Mouse (Mus musculus) heart, adult 2 months (tissue): ENCODE results near the gene Zfp300. TPM values are rescaled to one million over a fixed set of nuclear protein-coding genes. Genes with fewer than 3 reads are reported as not detected.

Experiments used
- DNase-seq, 2 experiments: peaks; one replicate each; pipeline ENCODE4 v3.0.0; 2021
- H3K27ac ChIP-seq: fragments of 200-600 bp; 2 replicates; pipeline ENCODE4 v1.8.1; 2022
- H3K27me3 ChIP-seq: fragments of 200-500 bp; 2 replicates; pipeline ENCODE4 v1.6.1; 2012; ENCODE audit warnings: mild to moderate bottlenecking, low read length, inconsistent platforms, mixed read lengths; ENCODE audit not compliant: control insufficient read depth, insufficient read depth
- H3K36me3 ChIP-seq: fragments of 200-500 bp; 2 replicates; pipeline ENCODE4 v1.6.1; 2012; ENCODE audit warnings: low read length, inconsistent platforms; ENCODE audit not compliant: control insufficient read depth, insufficient read depth
- H3K4me1 ChIP-seq: fragments of 200-500 bp; 2 replicates; pipeline ENCODE4 v1.6.1; 2011; ENCODE audit warnings: low read length; ENCODE audit not compliant: control insufficient read depth, insufficient read depth
- H3K4me3 ChIP-seq: fragments of 200-600 bp; 2 replicates; pipeline ENCODE4 v1.8.1; 2022
- H3K79me2 ChIP-seq: fragments of 200-500 bp; replicated peaks from 2 replicates; pipeline ENCODE4 v1.6.1; 2012; ENCODE audit warnings: mild to moderate bottlenecking, inconsistent platforms, low read length, moderate library complexity, mixed read lengths; ENCODE audit not compliant: control insufficient read depth, insufficient read depth
- H3K9ac ChIP-seq: fragments of 200-500 bp; 2 replicates; pipeline ENCODE4 v1.6.1; 2012; ENCODE audit warnings: low read depth, mild to moderate bottlenecking, control low read depth, inconsistent platforms, low read length, mixed read lengths
- CTCF ChIP-seq: fragments of 200-600 bp; IDR thresholded peaks from 2 replicates; pipeline ENCODE4 v1.8.1; 2022; ENCODE audit warnings: antibody characterized with exemption, mild to moderate bottlenecking, moderate library complexity
- EP300 ChIP-seq: fragments of 200-500 bp; IDR thresholded peaks from 2 replicates; pipeline ENCODE4 v1.6.1; 2011; ENCODE audit warnings: low read depth, low read length, control low read depth; ENCODE audit not compliant: insufficient read depth
- POLR2A ChIP-seq: fragments of 200-500 bp; IDR thresholded peaks from 2 replicates; pipeline ENCODE4 v1.6.1; 2011; ENCODE audit warnings: mild to moderate bottlenecking, low read depth, low read length, control low read depth; ENCODE audit not compliant: insufficient read depth
- whole genome bisulfite sequencing: fragments of 180-500 bp; shearing (Covaris S2); methylation state at CpG from one replicate; pipeline ENCODE4 v1.1.7; 2018; 5-methylcytosine and 5-hydroxymethylcytosine counted together
- intact Hi-C: fragments of 180-260 bp; cut with DNase I; formaldehyde crosslinking; loops from one replicate; pipeline ENCODE4 v1.15.1; 2025
- polyA plus RNA-seq: library from polyadenylated mRNA; depleted of rRNA; stranded (reverse); fragments of >200 nt; gene quantifications from 2 replicates; pipeline ENCODE4 v1.2.3, GENCODE M21; 2012; rRNA removed
- total RNA-seq, 2 experiments: library from RNA; stranded (reverse); gene quantifications; 2 replicates each; pipeline ENCODE4 v1.2.3; 2021

Gene Zfp300
- total and polyA plus RNA-seq, 3 experiments = 0.06 to 0.41 (median 0.31) TPM

DNA sequence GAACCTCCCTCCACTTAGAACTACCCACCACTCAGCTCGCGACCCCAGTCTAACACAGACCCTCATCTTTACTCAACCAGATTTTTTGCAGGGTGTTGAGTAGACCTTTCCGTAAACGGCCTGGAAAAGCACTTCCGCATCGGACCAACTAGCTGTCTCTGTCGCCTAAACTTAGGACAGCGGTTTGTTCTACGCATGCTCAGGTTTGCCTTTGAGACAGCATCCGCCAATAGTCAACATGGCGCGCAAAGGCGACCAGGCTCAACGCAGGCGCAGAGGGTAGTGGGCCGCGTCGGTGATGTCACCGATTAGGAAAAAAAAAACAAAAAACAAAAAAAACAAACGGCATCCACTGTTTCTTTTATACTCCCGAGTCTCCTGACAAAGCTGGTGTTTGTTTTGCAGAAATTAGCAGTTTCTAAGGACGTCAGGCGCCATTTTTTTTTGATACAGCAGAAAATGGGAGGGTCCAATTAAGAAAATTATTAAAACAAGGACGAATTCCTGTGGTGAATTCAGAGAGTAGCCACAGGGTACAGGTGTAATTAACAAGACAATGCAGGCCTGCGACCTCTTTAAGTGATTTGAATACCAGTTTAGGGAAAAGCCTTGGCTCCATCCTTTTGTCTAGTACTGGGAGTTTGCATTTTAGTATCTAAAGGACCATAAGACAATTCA lies 27.3 kb downstream of the Zfp300 start, which contains the start of gene Zfp182:
Zfp182 (minus strand) TSS at position 451 of the 678 bp plus-strand sequence.
- TF ChIP-seq CTCF (no peak), EP300 (peak; percentile 47; the same call in 1 of the 2 replicates), POLR2A (peak; percentile 73)
- DNase-seq = peak; percentile 84 to 86
- Histone ChIP-seq H3K27me3 (no peaks in the 10 kb centered on the region), H3K27ac (peak within 1 kb of the TSS; percentile 59), H3K4me3 (peak within 1 kb of the TSS; percentile 52), H3K79me2 (no peaks in the 10 kb centered on the region), H3K36me3 (no peaks in the 10 kb centered on the region), H3K9ac (peak within 1 kb of the TSS; percentile 44), H3K4me1 (no peaks in the 10 kb centered on the region)
- intact Hi-C loops = loop anchor here (2.0 to 10.0 kb wide), 3 partner anchors 27 to 207 kb away; partner anchors contain the start of genes Uxt and Zfp300
- 16% methylated on average over 25 of the region's 25 CpGs for whole genome bisulfite sequencing

DNA sequence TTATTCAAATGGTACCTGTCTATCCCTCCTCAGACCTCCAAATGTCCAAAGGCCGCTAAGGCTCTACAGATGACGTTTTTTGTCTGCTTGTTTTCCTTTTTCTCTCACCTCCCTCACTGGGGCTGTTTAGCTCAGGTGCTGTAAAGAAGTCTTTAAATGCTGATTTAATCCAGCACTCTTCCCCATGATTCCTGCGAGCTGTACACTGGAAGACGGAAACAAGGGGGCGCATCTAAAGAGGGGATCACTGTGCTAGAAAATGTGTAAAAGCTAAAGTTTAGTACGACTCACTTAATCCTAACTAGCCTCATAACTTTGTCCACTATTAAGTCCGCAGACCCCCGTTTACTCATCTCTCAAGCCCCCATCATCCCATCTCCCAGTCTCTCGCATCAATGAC lies 27.9 kb downstream of the Zfp300 start:
- WGBS = 23% methylated on average over 9 of the region's 9 CpGs
- H3K27me3 ChIP-seq = no peaks in the 10 kb centered on the region
- peak overlapping the region; percentile 44 for H3K9ac ChIP-seq
- peak overlapping the region; percentile 59; the same call in 1 of the 2 replicates for H3K27ac ChIP-seq
- H3K36me3 ChIP-seq = no peaks in the 10 kb centered on the region
- no peaks in the 10 kb centered on the region for H3K79me2 ChIP-seq
- no peak for DNase-seq
- intact Hi-C loops = loop anchor here (5.0 to 10.0 kb wide), 2 partner anchors 99 to 207 kb away; partner anchors contain the start of gene Uxt
- peak overlapping the region; percentile 52 for H3K4me3 ChIP-seq
- H3K4me1 ChIP-seq = no peaks in the 10 kb centered on the region
- TF ChIP-seq POLR2A (no peak), CTCF (peak; percentile 8; the same call in 1 of the 2 replicates)

Other genes with a start within 250 kb of the Zfp300 start
- 1 to 10 TPM; 3.2 to 3.7 TPM for gene Timp1, start 219.4 kb downstream of the Zfp300 start, total RNA-seq
- 12.9 and 13.2 TPM in 2 replicates for gene Timp1, start 219.4 kb downstream of the Zfp300 start, polyA plus RNA-seq
- gene Syn1, start 168.5 kb downstream of the Zfp300 start, total RNA-seq = under 1 TPM; 0.16 to 0.31 TPM
- gene Syn1, start 168.5 kb downstream of the Zfp300 start, polyA plus RNA-seq = 0.35 and 0.57 TPM in 2 replicates
- 10 to 100 TPM in 1 of 2 experiments, 1 to 10 TPM in 1; 7.9 to 12.8 TPM for gene Cfp, start 158.0 kb downstream of the Zfp300 start, total RNA-seq
- 10.8 and 12.2 TPM in 2 replicates for gene Cfp, start 158.0 kb downstream of the Zfp300 start, polyA plus RNA-seq
- 10 to 100 TPM in 1 of 2 experiments, 1 to 10 TPM in 1; 8.6 to 10.1 TPM for gene Elk1, start 138.9 kb downstream of the Zfp300 start, total RNA-seq
- gene Elk1, start 138.9 kb downstream of the Zfp300 start, polyA plus RNA-seq = 11.9 and 14.0 TPM in 2 replicates
- gene Uxt, start 127.5 kb downstream of the Zfp300 start, total RNA-seq = 10 to 100 TPM; 33.5 to 42.8 TPM
- 21.9 and 36.8 TPM in 2 replicates for gene Uxt, start 127.5 kb downstream of the Zfp300 start, polyA plus RNA-seq
- gene Zfp182, start 27.2 kb downstream of the Zfp300 start, total RNA-seq = 1 to 10 TPM; 2.7 to 3.1 TPM
- 0.74 and 1.6 TPM in 2 replicates for gene Zfp182, start 27.2 kb downstream of the Zfp300 start, polyA plus RNA-seq
- gene Spaca5, start 21.1 kb downstream of the Zfp300 start, total RNA-seq = not detected
- not detected in 2 replicates for gene Spaca5, start 21.1 kb downstream of the Zfp300 start, polyA plus RNA-seq
- gene Ssxa1, start 26.3 kb upstream of the Zfp300 start, total RNA-seq = not detected
- not detected in 2 replicates for gene Ssxa1, start 26.3 kb upstream of the Zfp300 start, polyA plus RNA-seq
- gene Gm21876, start 86.1 kb upstream of the Zfp300 start, total RNA-seq = not detected
- not detected in 2 replicates for gene Gm21876, start 86.1 kb upstream of the Zfp300 start, polyA plus RNA-seq